Mouse (Mus musculus): ENCODE data around the gene Stat6.

Stat6 gene

GRCm38 (mm10) chr10:127615034-127615374, 27.8 kb upstream of the Stat6 start:
- no peak for DNase-seq (ENCODE audit: low spot score)

DNA sequence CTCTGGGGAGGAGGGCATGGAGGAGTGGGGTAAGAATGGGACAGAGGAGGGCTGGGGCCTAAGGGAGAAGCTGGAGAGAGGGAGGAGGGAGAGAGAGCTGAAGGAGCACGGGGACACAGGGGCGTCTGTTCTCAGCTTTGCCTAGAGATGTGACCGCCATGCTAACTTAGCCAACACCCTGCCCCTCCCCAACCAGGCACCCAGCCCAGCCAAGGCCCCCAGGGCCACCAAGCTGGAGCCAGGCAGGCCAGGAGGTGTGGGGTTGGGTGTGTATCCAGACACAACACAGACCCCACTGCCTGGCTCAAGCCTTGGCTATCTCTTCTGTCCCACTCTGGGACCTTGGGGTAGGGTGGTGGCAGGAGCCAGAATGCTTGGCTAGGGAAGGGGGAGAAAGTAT, 27.2 kb upstream of the Stat6 start:
- DNase-seq (ENCODE audit: low spot score) = no peak

DNA sequence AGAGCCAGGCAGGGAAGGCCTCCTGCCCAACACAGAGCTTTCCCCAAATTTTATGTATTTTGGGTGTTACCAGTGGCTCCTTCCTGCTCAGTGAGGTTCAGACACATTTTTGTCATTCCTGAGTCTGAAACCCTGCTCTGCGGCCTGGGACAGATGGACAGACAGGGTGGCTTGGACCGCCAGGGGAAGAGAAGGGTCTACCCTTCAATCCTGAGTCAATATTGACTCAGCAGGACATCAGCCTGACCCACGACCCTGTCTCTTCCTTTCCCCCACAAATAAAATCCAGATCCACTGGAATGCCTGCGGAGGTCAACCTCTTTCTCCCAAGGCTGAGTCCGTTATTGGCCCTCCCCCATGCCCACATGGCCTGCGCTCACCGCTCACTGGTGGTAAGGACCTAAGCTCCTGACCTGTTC, 26.5 kb upstream of the Stat6 start:
- no peak for DNase-seq (ENCODE audit: low spot score)

- DNase-seq (ENCODE audit: low spot score) = no peak
These were observed 25.5 kb upstream of the Stat6 start for GRCm38 (mm10) chr10:127617294-127617693.

DNA sequence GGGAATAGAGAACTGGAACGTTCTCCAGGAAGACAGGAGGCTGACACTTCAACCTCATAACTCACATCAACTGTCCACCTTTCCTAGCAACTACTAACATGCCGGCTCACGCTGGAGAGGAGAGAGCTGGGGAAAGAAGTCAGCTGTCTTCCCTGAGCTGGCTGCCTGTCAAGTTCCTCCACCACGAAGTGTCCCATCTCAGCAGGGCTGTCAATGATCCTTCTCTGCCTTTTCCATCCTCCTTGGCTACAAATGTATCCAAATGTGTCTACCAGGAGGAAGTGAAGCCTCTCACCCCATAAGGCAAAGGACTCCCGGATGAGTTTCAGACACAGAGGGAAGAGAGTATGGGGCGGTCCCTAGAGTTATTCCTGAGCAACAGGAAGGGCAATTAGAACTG, 24.6 kb upstream of the Stat6 start:
- no peak for DNase-seq (ENCODE audit: low spot score)

DNA sequence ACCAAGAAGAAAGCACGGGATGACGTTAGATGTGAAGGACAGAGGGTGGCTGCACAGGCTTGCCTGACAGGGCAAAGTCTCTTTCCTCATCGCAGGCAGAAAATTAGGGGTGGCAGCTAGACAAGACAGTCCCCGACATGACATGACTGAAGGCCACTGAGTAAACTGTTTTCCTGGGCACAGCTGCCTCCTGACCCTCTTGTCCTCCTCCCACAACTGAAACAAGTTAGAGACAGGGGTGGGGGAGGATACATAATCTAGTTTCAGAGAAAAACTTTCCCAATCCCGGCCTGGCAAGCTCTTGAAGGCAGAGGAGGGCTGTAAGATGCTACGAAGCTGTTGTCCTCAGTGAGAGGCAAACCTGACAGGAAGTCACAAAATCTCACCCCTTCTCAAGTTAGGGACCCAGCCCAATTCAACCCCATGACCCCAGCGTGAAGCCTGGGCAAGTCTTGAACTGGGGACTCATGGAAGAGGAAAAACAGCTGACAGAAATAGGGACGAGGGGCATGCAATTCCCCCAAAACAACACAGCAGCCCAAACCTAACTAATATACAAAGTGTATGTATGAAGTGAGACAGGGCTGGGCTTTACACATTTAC, 23.6 kb upstream of the Stat6 start:
- no peak for DNase-seq (ENCODE audit: low spot score)

- DNase-seq (ENCODE audit: low spot score) = no peak
These were observed 22.8 kb upstream of the Stat6 start for GRCm38 (mm10) chr10:127619941-127620405.

GRCm38 (mm10) chr10:127620406-127621190, 22.2 kb upstream of the Stat6 start, which contains the start of gene Lrp1:
TSS of gene Lrp1 (minus strand) at chr10:127621148.
- DNase-seq (ENCODE audit: low spot score) = no peak

DNA sequence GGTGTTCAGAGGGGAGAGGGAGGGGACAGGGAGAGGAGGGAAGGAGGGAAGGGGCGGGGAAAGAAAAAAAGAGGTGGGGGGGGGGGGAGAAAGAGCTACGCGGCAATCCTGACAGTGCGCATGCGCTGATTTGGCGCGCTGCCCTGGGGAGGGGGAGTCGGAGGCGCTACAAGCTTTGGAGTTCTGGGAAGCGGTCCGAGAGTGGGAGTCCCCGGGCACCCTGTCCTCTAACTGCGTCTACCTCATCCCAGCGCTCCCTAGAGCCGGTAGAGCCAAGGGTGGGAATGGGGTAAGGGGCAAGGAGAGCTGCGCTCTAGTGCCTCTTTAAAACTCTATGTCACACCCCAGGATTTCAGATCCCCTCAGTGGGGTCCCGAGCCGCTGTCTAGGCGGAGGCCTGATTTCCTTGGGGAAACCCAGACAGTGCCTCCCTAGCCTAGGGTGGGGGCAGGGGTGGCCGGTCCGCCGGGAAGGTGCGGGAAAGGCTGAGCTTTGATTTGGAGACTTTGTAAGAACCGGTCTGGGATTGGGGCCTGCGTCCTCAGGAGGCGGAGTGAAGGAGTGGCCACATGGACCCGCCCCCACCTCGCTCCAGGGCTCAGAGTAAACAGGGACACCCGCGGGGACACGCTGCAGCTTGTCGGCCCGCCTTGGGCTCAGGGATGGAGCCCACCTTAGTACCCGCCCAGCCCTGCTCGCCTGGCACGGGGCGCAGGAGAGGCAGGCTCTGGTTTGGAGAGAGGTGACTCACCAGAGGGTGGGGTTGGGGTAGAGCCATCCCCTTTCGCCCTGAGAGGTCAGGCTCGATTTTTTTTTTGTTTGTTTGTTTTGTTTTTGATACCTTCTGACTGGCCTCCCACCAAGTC, 21.4 kb upstream of the Stat6 start:
- no peak for DNase-seq (ENCODE audit: low spot score)

DNA sequence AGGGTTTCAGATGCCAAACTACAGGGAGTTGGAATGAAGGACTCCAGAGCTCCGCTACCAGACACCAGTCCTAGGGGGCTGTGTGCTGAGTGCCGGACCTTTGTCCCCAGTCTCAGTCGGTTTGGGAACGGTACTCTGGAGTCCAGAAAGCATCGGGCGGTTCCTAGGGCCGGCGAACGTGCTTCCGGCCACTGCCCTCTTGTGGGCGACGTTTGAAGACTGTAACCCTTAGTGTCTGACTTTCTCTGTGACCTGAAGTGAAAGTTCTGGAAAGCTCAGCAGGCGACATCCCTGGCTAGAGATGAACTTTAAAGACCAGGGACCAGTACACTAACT, 20.8 kb upstream of the Stat6 start:
- no peak for DNase-seq (ENCODE audit: low spot score)

DNA sequence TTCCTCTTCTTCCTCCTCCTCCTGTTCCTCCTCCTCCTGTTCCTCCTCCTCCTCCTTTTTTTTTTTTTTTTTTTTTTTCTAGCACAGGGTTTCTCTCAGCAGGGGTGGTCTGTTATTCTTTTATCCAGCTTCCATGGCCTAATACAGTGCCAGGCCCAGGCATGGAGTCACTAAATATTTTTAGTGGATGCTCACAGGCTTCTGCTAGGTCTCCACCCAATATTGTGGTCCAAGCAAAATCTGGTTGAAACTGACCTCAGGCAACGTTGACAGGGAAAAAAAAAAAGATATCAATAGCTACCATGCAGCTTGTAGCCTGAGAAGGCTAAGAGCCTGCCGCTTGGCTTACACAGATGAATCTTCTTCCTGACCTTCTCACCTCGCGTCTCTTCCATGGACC, 20.1 kb upstream of the Stat6 start:
- no peak for DNase-seq (ENCODE audit: low spot score)

- DNase-seq (ENCODE audit: low spot score) = no peak
These were observed 19.2 kb upstream of the Stat6 start for GRCm38 (mm10) chr10:127623439-127624216.

GRCm38 (mm10) chr10:127626433-127626832, 16.4 kb upstream of the Stat6 start:
- no peak for DNase-seq (ENCODE audit: low spot score)

GRCm38 (mm10) chr10:127631261-127632214, 11.2 kb upstream of the Stat6 start:
- DNase-seq (ENCODE audit: low spot score) = no peak

DNA sequence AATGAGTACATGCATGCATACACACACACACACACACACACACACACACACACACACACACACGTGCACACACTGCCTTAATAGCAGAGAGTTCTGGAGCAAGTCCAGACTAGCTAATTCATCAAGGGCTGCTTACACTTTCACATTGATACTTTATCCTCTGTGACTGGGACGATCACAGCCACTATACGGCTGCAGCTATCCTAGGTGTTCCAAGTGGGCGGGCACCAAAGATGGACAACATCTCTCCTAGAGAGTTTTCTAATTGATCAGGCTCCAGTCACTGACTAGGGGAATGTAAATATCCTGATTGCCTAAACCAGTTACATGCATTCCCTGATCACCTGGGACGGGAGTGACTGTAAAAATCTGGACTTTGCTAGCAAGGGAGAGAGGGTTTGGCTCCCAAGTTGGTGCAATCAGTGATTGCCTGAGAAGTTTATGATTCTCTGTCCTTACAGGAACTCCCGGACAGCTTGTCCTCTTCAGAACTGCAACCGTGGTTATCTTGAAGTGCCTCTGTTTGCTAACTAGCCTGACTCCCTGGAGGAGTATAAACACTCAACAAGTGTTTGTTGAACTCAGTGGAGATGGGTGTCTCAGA, 10.0 kb upstream of the Stat6 start:
- DNase-seq (ENCODE audit: low spot score) = no peak

- no peak for DNase-seq (ENCODE audit: low spot score)
These were observed 2.4 kb upstream of the Stat6 start for GRCm38 (mm10) chr10:127640421-127640820.

GRCm38 (mm10) chr10:127641861-127642771, 670 bp upstream of the Stat6 start:
- no peak for DNase-seq (ENCODE audit: low spot score)

- no peak for DNase-seq (ENCODE audit: low spot score)
These were observed 910 bp downstream of the Stat6 start for GRCm38 (mm10) chr10:127643553-127644238.

DNA sequence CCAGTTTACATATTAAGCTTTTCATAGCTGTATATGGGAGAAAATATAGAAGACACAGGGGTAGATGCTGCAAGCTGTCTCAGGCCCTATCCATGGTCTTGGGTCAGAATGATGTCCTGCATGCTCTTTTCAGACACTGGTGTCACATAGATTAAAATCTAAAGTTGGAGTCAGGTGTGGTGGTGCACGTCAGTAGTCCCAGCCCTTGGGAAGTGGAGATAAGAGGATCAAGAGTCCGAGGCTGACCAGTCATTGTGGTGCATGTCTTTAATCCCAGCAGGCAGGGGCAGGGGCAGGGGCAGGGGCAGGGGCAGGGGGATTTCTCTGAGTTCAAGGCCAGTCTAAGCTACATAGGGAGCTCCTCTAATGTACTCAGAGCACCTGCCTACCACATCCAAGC, 3.0 kb downstream of the Stat6 start:
- no peak for DNase-seq (ENCODE audit: low spot score)

Measured in layer of hippocampus, adult 9-10 months (tissue).